Mouse (Mus musculus) neural tube, embryonic 13.5 days (tissue): Measurements from ENCODE around the gene Cyp26a1. TPM values are rescaled to one million over a fixed set of nuclear protein-coding genes. Genes with fewer than 3 reads are reported as not detected.

Experiments used
- ATAC-seq: fragments of 200-750 bp; cut with Nextera tagmentation; 2 replicates; pipeline ENCODE4 v1.8.0; 2017; ENCODE audit warnings: low read depth, mild to moderate bottlenecking, moderate TSS enrichment, moderate library complexity
- H3K27ac ChIP-seq: fragments of 300-500 bp; sonication (generic); replicated peaks from 2 replicates; pipeline ENCODE4 v1.5.1; 2015; ENCODE audit warnings: moderate library complexity, mild to moderate bottlenecking, inconsistent platforms
- H3K27me3 ChIP-seq: fragments of 300-500 bp; sonication (generic); 2 replicates; pipeline ENCODE4 v1.6.1; 2015; ENCODE audit warnings: mild to moderate bottlenecking, inconsistent platforms
- H3K36me3 ChIP-seq: fragments of 300-500 bp; sonication (generic); 2 replicates; pipeline ENCODE4 v1.6.1; 2015; ENCODE audit warnings: mild to moderate bottlenecking, inconsistent platforms
- H3K4me1 ChIP-seq: fragments of 300-500 bp; sonication (generic); replicated peaks from 2 replicates; pipeline ENCODE4 v1.6.1; 2015; ENCODE audit warnings: inconsistent platforms
- H3K4me2 ChIP-seq: fragments of 300-500 bp; sonication (generic); 2 replicates; pipeline ENCODE4 v1.6.1; 2015; ENCODE audit warnings: inconsistent platforms, mild to moderate bottlenecking, moderate library complexity
- H3K4me3 ChIP-seq: fragments of 300-500 bp; sonication (generic); 2 replicates; pipeline ENCODE4 v1.5.1; 2015; ENCODE audit warnings: mild to moderate bottlenecking, inconsistent platforms
- H3K9ac ChIP-seq: fragments of 300-500 bp; sonication (generic); 2 replicates; pipeline ENCODE4 v1.6.1; 2015; ENCODE audit warnings: moderate library complexity, mild to moderate bottlenecking, inconsistent platforms
- H3K9me3 ChIP-seq: fragments of 300-500 bp; sonication (generic); 2 replicates; pipeline ENCODE4 v1.6.1; 2016; ENCODE audit warnings: inconsistent platforms
- WGBS: fragments of 180-500 bp; shearing (Covaris S2); methylation state at CpG from one replicate; pipeline ENCODE4 v1.1.7; 2015; 5-methylcytosine and 5-hydroxymethylcytosine counted together
- polyA plus RNA-seq: library from polyadenylated mRNA; unstranded; fragments of >200 nt; fragmentation: Nextera tagmentation; extraction: Ambion mirVana; gene quantifications from 2 replicates; pipeline ENCODE4 v1.2.1, GENCODE M21; 2015

The Cyp26a1 gene
- polyA plus RNA-seq, 1 experiment from 2014 or later = 2.8 TPM

GRCm38 (mm10) chr19:37686941-37687850, 10.4 kb upstream of the Cyp26a1 start:
- no peaks in the 10 kb centered on the region for H3K9me3 ChIP-seq
- H3K9ac ChIP-seq = no peak overlapping the region
- H3K4me2 ChIP-seq = no peak overlapping the region
- H3K36me3 ChIP-seq = no peaks in the 10 kb centered on the region
- no peak overlapping the region for H3K27ac ChIP-seq
- WGBS = 2% methylated on average over 62 of the region's 62 CpGs
- H3K4me1 ChIP-seq = peaks cover 15% of the 10 kb centered on the region
- ATAC-seq = 0 out of 2 replicates have a peak, but pooled peaks have one; percentile 36
- peaks cover 99% of the 10 kb centered on the region for H3K27me3 ChIP-seq
- no peak overlapping the region for H3K4me3 ChIP-seq

- H3K27ac ChIP-seq = no peak overlapping the region
- H3K4me2 ChIP-seq = no peak overlapping the region
- peaks cover 100% of the 10 kb centered on the region for H3K27me3 ChIP-seq
- no peak overlapping the region for H3K9ac ChIP-seq
- no peak for ATAC-seq
- H3K4me1 ChIP-seq = peaks cover 26% of the 10 kb centered on the region
- no peak overlapping the region for H3K4me3 ChIP-seq
- H3K9me3 ChIP-seq = no peaks in the 10 kb centered on the region
- no peaks in the 10 kb centered on the region for H3K36me3 ChIP-seq
- WGBS = 31% methylated on average over 5 of the region's 5 CpGs
These were observed 8.1 kb upstream of the Cyp26a1 start for GRCm38 (mm10) chr19:37689478-37689877.

DNA sequence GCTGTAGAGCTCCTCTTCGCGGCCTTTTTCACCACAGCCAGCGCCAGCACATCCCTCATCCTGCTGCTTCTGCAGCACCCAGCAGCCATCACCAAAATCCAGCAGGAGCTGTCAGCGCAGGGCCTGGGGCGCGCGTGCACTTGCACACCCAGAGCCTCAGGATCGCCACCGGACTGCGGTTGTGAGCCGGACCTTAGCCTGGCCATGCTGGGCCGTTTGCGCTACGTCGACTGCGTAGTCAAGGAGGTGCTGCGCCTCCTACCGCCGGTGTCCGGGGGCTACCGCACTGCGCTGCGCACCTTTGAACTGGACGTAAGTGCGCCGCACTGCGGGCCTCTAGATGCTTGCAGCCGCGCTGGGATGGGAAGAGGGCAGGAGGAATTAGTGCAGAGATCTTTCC, 6.9 kb upstream of the Cyp26a1 start:
- WGBS = 2% methylated on average over 29 of the region's 29 CpGs
- Histone ChIP-seq H3K4me2 (peak overlapping the region; percentile 38), H3K9ac (no peak overlapping the region), H3K27ac (no peak overlapping the region), H3K4me1 (peaks cover 26% of the 10 kb centered on the region), H3K4me3 (peak overlapping the region; percentile 15; the same call in 1 of the 2 replicates), H3K27me3 (peaks cover 100% of the 10 kb centered on the region), H3K36me3 (no peaks in the 10 kb centered on the region), H3K9me3 (no peaks in the 10 kb centered on the region)
- no peak for ATAC-seq

DNA sequence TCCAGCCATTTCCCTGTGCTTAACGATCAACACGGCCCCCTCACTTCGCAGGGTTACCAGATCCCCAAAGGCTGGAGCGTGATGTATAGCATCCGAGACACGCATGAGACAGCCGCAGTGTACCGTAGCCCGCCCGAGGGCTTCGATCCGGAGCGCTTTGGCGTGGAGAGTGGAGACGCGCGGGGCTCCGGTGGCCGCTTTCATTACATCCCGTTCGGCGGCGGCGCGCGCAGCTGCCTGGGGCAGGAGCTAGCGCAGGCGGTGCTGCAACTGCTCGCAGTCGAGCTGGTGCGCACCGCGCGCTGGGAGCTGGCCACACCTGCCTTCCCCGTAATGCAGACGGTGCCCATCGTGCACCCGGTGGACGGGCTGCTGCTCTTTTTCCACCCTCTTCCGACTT, 4.7 kb upstream of the Cyp26a1 start:
- no peaks in the 10 kb centered on the region for H3K9me3 ChIP-seq
- H3K27me3 ChIP-seq = peaks cover 100% of the 10 kb centered on the region
- H3K36me3 ChIP-seq = no peaks in the 10 kb centered on the region
- no peak overlapping the region for H3K27ac ChIP-seq
- H3K9ac ChIP-seq = peak overlapping the region; percentile 31; the same call in 1 of the 2 replicates
- 0% methylated on average over 40 of the region's 40 CpGs for WGBS
- H3K4me1 ChIP-seq = peaks cover 39% of the 10 kb centered on the region
- peak overlapping the region; percentile 36 for H3K4me3 ChIP-seq
- peak overlapping the region; percentile 60 for H3K4me2 ChIP-seq
- ATAC-seq = peak; percentile 75

GRCm38 (mm10) chr19:37695146-37695545, 2.5 kb upstream of the Cyp26a1 start:
- H3K9ac ChIP-seq = no peak overlapping the region
- no peaks in the 10 kb centered on the region for H3K36me3 ChIP-seq
- H3K9me3 ChIP-seq = no peaks in the 10 kb centered on the region
- WGBS = 18% methylated on average over 13 of the region's 13 CpGs
- ATAC-seq = no peak
- peaks cover 53% of the 10 kb centered on the region for H3K4me1 ChIP-seq
- H3K4me3 ChIP-seq = no peak overlapping the region
- no peak overlapping the region for H3K4me2 ChIP-seq
- H3K27ac ChIP-seq = no peak overlapping the region
- H3K27me3 ChIP-seq = peaks cover 100% of the 10 kb centered on the region

- Histone ChIP-seq H3K4me1 (peaks cover 47% of the 10 kb centered on the region), H3K4me2 (peak overlapping the region; percentile 26), H3K27ac (no peak overlapping the region), H3K4me3 (no peak overlapping the region), H3K9me3 (no peaks in the 10 kb centered on the region), H3K36me3 (no peaks in the 10 kb centered on the region), H3K27me3 (peaks cover 100% of the 10 kb centered on the region), H3K9ac (no peak overlapping the region)
- 2% methylated on average over 42 of the region's 42 CpGs for WGBS
- no peak for ATAC-seq
These were observed 1.6 kb upstream of the Cyp26a1 start for GRCm38 (mm10) chr19:37695762-37696602.

DNA sequence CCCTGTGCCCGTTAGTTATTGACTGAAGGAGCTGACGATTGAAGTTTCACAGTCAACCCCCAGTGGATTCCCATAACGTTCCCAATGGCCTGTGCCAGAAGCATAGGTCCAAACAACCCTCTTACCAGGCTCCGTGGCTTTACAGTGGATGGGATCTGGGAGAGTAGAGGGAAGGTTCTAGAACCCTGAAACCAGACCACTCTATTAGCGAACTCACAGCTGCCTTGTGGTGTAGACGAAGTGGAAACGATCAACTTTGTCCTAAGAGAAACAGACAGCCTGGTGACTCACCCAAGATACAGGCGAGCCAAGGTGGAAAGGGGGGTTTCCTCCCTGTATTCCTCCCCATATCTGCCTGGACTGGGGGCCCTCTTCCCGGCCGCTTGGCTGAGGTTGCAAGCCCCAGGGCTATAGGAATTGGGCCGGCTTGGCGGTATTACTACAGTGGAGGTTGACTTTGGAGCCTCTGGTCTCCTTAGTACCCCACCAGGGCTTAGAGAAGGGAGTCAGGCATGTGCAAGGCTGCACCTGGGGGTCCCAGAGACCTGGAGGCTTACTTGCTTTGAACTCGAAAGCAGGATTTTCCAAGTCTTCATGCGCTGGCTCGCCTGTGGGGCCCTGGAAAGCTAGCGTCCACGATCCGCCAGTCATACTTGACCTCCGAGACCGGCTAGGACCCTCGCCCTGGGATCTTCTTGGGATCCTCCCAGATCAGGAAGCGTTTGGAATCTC, 829 bp upstream of the Cyp26a1 start:
- WGBS = 1% methylated on average over 22 of the region's 22 CpGs
- Histone ChIP-seq H3K27ac (no peak overlapping the region), H3K4me3 (peak overlapping the region; percentile 32)

GRCm38 (mm10) chr19:37697335-37697636, 312 bp upstream of the Cyp26a1 start:
- H3K9me3 ChIP-seq = no peaks in the 10 kb centered on the region
- peak overlapping the region; percentile 46 for H3K4me2 ChIP-seq
- H3K36me3 ChIP-seq = no peaks in the 10 kb centered on the region
- no peak overlapping the region for H3K27ac ChIP-seq
- peaks cover 47% of the 10 kb centered on the region for H3K4me1 ChIP-seq
- peaks cover 100% of the 10 kb centered on the region for H3K27me3 ChIP-seq
- no peak overlapping the region for H3K9ac ChIP-seq
- WGBS = under 1% methylated on average over 18 of the region's 18 CpGs
- H3K4me3 ChIP-seq = peak overlapping the region; percentile 32
- no peak for ATAC-seq

More for the DNA sequence above, 829 bp upstream of the Cyp26a1 start:
- H3K27me3 ChIP-seq = peaks cover 100% of the 10 kb centered on the region
- no peaks in the 10 kb centered on the region for H3K36me3 ChIP-seq
- peaks cover 47% of the 10 kb centered on the region for H3K4me1 ChIP-seq
- H3K4me2 ChIP-seq = peak overlapping the region; percentile 46
- H3K9ac ChIP-seq = no peak overlapping the region
- H3K9me3 ChIP-seq = no peaks in the 10 kb centered on the region
- no peak for ATAC-seq

- H3K4me2 ChIP-seq = peak overlapping the region; percentile 46
- H3K36me3 ChIP-seq = no peaks in the 10 kb centered on the region
- H3K9ac ChIP-seq = no peak overlapping the region; the same call in 1 of the 2 replicates
- peaks cover 36% of the 10 kb centered on the region for H3K4me1 ChIP-seq
- H3K27ac ChIP-seq = no peak overlapping the region
- H3K9me3 ChIP-seq = no peaks in the 10 kb centered on the region
- peaks cover 100% of the 10 kb centered on the region for H3K27me3 ChIP-seq
- peak overlapping the region; percentile 32 for H3K4me3 ChIP-seq
- ATAC-seq = 0 out of 2 replicates have a peak, but pooled peaks have one; percentile 30
- WGBS = 1% methylated on average over 63 of the region's 63 CpGs
These were observed 919 bp downstream of the Cyp26a1 start for GRCm38 (mm10) chr19:37698273-37699160.

- 20% methylated on average over 9 of the region's 9 CpGs for WGBS
- Histone ChIP-seq H3K9me3 (no peaks in the 10 kb centered on the region), H3K9ac (no peak overlapping the region), H3K4me2 (no peak overlapping the region), H3K4me1 (peaks cover 36% of the 10 kb centered on the region), H3K27ac (no peak overlapping the region), H3K27me3 (peaks cover 92% of the 10 kb centered on the region), H3K4me3 (no peak overlapping the region), H3K36me3 (no peaks in the 10 kb centered on the region)
- ATAC-seq = no peak
These were observed 2.1 kb downstream of the Cyp26a1 start for GRCm38 (mm10) chr19:37699711-37700110.
